Comparison of ENCODE assay signal across 16 mouse cellular contexts in genomic region chr2:94484080-94484479, GRCm38 (mm10). TPM values are rescaled to one million over a fixed set of nuclear protein-coding genes. Genes with fewer than 3 reads are reported as not detected.
DNase-seq lines count a peak whose midpoint lies in the region; ATAC-seq lines count a peak whose summit lies in the region.
"Had no signal": no experiment of that assay in that cellular context is flagged by ENCODE, and none has a peak within 500 bp of the region (broad histone marks: within the 10 kb centered on the region; RNA-seq: fewer than 3 reads in every experiment).

No protein-coding gene starts in this region.

- H3K4me2 ChIP-seq in embryonic facial prominence, embryonic 13.5 days = no peak overlapping the region
- no peak overlapping the region for H3K4me2 ChIP-seq in hindbrain, embryonic 16.5 days (ENCODE audit: low read length)
- peak overlapping the region; percentile 23 for H3K4me2 ChIP-seq in neural tube, embryonic 15.5 days
- H3K4me2 ChIP-seq: embryonic facial prominence, embryonic 15.5 days; neural tube, embryonic 12.5 days had no signal

- no peaks in the 10 kb centered on the region for H3K27me3 ChIP-seq in embryonic facial prominence, embryonic 13.5 days
- no peaks in the 10 kb centered on the region for H3K27me3 ChIP-seq in hindbrain, embryonic 16.5 days (replicated peaks; ENCODE audit: control insufficient read depth, insufficient read depth, low read length)
- no peaks in the 10 kb centered on the region for H3K27me3 ChIP-seq in neural tube, embryonic 15.5 days (replicated peaks)
- H3K27me3 ChIP-seq: embryonic facial prominence, embryonic 15.5 days; megakaryocyte, embryonic 14.5 days; neural tube, embryonic 12.5 days had no signal

- H3K9me3 ChIP-seq in embryonic facial prominence, embryonic 13.5 days = no peaks in the 10 kb centered on the region
- H3K9me3 ChIP-seq in hindbrain, embryonic 16.5 days (ENCODE audit: control insufficient read depth, low read length) = no peaks in the 10 kb centered on the region
- H3K9me3 ChIP-seq in neural tube, embryonic 15.5 days (replicated peaks) = no peaks in the 10 kb centered on the region
- H3K9me3 ChIP-seq: embryonic facial prominence, embryonic 15.5 days; megakaryocyte, embryonic 14.5 days; neural tube, embryonic 12.5 days had no signal

- 20% methylated on average over 7 of the region's 7 CpGs for WGBS in embryonic facial prominence, embryonic 13.5 days
- 50% methylated on average over 7 of the region's 7 CpGs for WGBS in hindbrain, embryonic 16.5 days
- WGBS in neural tube, embryonic 15.5 days = 24% methylated on average over 7 of the region's 7 CpGs

- DNase-seq in heart, adult 11 months = peak; percentile 29
- no peak for DNase-seq in heart, adult 8-10 months (ENCODE audit: low spot score)
- DNase-seq in layer of hippocampus, adult 9-11 months = no peak
- no peak for DNase-seq in left cerebral cortex, adult 18-20 months (ENCODE audit: low spot score in 2 of 2)
- DNase-seq: cerebellum, adult 8-10 months; gastrocnemius, adult 2 months; kidney, adult 8-10 months; lung, adult 18-20 months; thymus, adult 2 months had no signal

- 0 out of 2 replicates have a peak, but pooled peaks have one; percentile 37 for ATAC-seq in embryonic facial prominence, embryonic 13.5 days (ENCODE audit: insufficient number of reproducible peaks, insufficient read depth, low FRiP score, low TSS enrichment, low read depth)
- ATAC-seq in hindbrain, embryonic 16.5 days = peak; percentile 77
- peak; percentile 76 for ATAC-seq in neural tube, embryonic 15.5 days (ENCODE audit: low FRiP score)
- ATAC-seq in megakaryocyte progenitor cell, adult 5-6 weeks (replicated peaks; ENCODE audit: poor library complexity) = no peak

- no peak overlapping the region for H3K9ac ChIP-seq in embryonic facial prominence, embryonic 13.5 days
- H3K9ac ChIP-seq in hindbrain, embryonic 16.5 days (ENCODE audit: low read depth, low read length) = no peak overlapping the region
- H3K9ac ChIP-seq in neural tube, embryonic 15.5 days (replicated peaks) = no peak overlapping the region
- H3K9ac ChIP-seq: embryonic facial prominence, embryonic 15.5 days; neural tube, embryonic 12.5 days had no signal

- H3K27ac ChIP-seq in embryonic facial prominence, embryonic 13.5 days = no peak overlapping the region
- H3K27ac ChIP-seq in hindbrain, embryonic 16.5 days (ENCODE audit: low read depth, low read length) = no peak overlapping the region
- H3K27ac ChIP-seq in neural tube, embryonic 15.5 days (replicated peaks) = no peak overlapping the region
- H3K27ac ChIP-seq: embryonic facial prominence, embryonic 15.5 days; gastrocnemius, adult 2 months; neural tube, embryonic 12.5 days had no signal

- H3K36me3 ChIP-seq in embryonic facial prominence, embryonic 13.5 days = no peaks in the 10 kb centered on the region
- H3K36me3 ChIP-seq in hindbrain, embryonic 16.5 days (ENCODE audit: control insufficient read depth, insufficient read depth, low read length) = no peaks in the 10 kb centered on the region
- no peaks in the 10 kb centered on the region for H3K36me3 ChIP-seq in neural tube, embryonic 15.5 days
- H3K36me3 ChIP-seq: embryonic facial prominence, embryonic 15.5 days; neural tube, embryonic 12.5 days had no signal

- no peaks in the 10 kb centered on the region for H3K4me1 ChIP-seq in embryonic facial prominence, embryonic 13.5 days
- no peaks in the 10 kb centered on the region for H3K4me1 ChIP-seq in hindbrain, embryonic 16.5 days (ENCODE audit: control insufficient read depth, insufficient read depth, low read depth, low read length)
- peaks cover 5% of the 10 kb centered on the region; the same call in 1 of the 2 replicates for H3K4me1 ChIP-seq in neural tube, embryonic 15.5 days
- H3K4me1 ChIP-seq: embryonic facial prominence, embryonic 15.5 days; megakaryocyte, embryonic 14.5 days; neural tube, embryonic 12.5 days had no signal

- H3K4me3 ChIP-seq in embryonic facial prominence, embryonic 13.5 days = no peak overlapping the region
- H3K4me3 ChIP-seq in hindbrain, embryonic 16.5 days (ENCODE audit: low read length) = no peak overlapping the region
- no peak overlapping the region for H3K4me3 ChIP-seq in neural tube, embryonic 15.5 days (replicated peaks)
- H3K4me3 ChIP-seq: embryonic facial prominence, embryonic 15.5 days; gastrocnemius, adult 2 months; megakaryocyte, embryonic 14.5 days; neural tube, embryonic 12.5 days had no signal

RNA-seq across cellular contexts. Expression of gene Api5, which starts 46.1 kb away (rescaled TPM):
- 10 to 100 TPM; 26.9 to 29.9 (median 28.6) TPM for total RNA-seq in heart, adult 8-10 months (2022)
- polyA plus RNA-seq in embryonic facial prominence, embryonic 13.5 days (2015; fragmentation: Nextera tagmentation; extraction: Ambion mirVana) = 160 and 167 TPM in 2 replicates
- 89.3 and 102 TPM in 2 replicates for polyA plus RNA-seq in hindbrain, embryonic 16.5 days (2015; fragmentation: Nextera tagmentation; extraction: Ambion mirVana)
- 89.5 and 104 TPM in 2 replicates for polyA plus RNA-seq in neural tube, embryonic 15.5 days (2015; fragmentation: Nextera tagmentation; extraction: Ambion mirVana)
- 10 to 100 TPM; 65.5 to 66.2 TPM for total RNA-seq in left cerebral cortex, adult 18-20 months (2021)
- 167 and 178 TPM in 2 replicates for total RNA-seq in megakaryocyte progenitor cell, adult 5-6 weeks (2015)
- 158 and 171 TPM in 2 replicates for total RNA-seq in megakaryocyte progenitor cell, adult 5-6 weeks (2017)
